Comparison of ENCODE assay signal across 12 mouse cellular contexts in the genomic region with DNA sequence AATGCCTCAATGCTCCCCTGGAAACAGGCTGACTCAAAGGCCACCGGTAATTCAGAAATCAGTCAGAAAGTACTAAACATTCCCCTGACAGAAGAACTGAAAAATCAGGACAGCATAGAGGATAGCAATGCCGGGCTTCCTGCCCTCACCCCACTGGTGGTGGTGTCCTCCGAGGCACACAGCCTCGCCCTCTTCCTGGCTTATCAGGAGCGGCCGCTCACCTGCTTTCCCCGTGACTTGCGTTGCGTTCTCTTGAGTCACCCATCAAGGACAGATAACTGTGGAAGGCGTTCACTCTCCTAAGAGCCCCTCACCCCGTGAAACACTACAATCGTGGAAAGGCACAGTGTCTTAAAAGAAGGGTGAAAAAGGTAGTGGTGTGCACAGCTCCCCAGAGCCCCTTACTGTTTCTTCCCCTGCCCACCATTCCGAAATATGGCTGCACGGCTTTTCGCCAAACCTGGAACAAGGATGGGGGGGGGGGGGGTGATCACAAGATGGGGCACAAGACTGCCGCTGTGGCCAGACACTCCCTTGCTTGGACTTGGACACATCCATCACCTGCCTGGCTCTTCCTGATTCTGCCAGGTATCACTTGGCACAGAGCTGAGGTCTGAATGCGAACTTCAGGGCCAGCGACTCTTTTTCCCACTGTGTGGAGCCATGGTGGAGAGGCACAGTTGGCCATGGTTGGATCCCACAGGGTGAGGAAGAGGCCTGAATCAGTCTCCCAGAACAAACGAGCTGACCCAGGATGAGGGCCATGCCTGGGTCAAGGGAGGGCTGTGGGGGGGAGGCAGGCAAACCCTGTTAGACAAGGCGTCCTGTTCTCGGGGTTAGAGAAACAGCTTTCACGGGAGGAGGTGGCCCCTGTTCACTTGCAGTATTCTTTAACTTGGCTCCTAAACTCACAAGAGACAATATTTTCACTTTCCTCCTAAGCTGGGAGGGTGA.
"Had no signal": no experiment of that assay in that cellular context is flagged by ENCODE, and none has a peak within 500 bp of the region (broad histone marks: within the 10 kb centered on the region; RNA-seq: fewer than 3 reads in every experiment).

No protein-coding gene starts in this region.

- ATAC-seq: lung, postnatal 0 days; midbrain, embryonic 13.5 days had no signal

- H3K9ac ChIP-seq: hindbrain, embryonic 15.5 days; limb, embryonic 13.5 days; liver, embryonic 15.5 days; midbrain, embryonic 13.5 days had no signal

- H3K4me1 ChIP-seq: hindbrain, embryonic 15.5 days had no signal

- H3K36me3 ChIP-seq: hindbrain, embryonic 15.5 days; midbrain, embryonic 13.5 days had no signal

- H3K4me3 ChIP-seq: hindbrain, embryonic 15.5 days; limb, embryonic 13.5 days; liver, embryonic 15.5 days; midbrain, embryonic 13.5 days had no signal

- DNase-seq: layer of hippocampus, adult 9-11 months; lung, adult 2 months; lung, postnatal 36 days; spleen, adult 18-20 months; thymus, adult 2 months; thymus, postnatal 25 days had no signal

- H3K9me3 ChIP-seq: hindbrain, embryonic 15.5 days; limb, embryonic 13.5 days; liver, embryonic 15.5 days; midbrain, embryonic 13.5 days had no signal

- H3K27me3 ChIP-seq: hindbrain, embryonic 15.5 days; limb, embryonic 13.5 days; liver, embryonic 15.5 days; midbrain, embryonic 13.5 days had no signal

- H3K4me2 ChIP-seq: hindbrain, embryonic 15.5 days; limb, embryonic 13.5 days; liver, embryonic 11.5 days; liver, embryonic 15.5 days; midbrain, embryonic 13.5 days had no signal

- H3K27ac ChIP-seq: hindbrain, embryonic 15.5 days; limb, embryonic 13.5 days; liver, embryonic 15.5 days; midbrain, embryonic 13.5 days had no signal
